Mouse (Mus musculus) embryo, embryonic 10 days (tissue): ENCODE results near the gene Defa31.
"Not testable (repeated sequence)": the region's sequence is repeated elsewhere in the genome, so short reads cannot be mapped to it uniquely, and the experiment has no call there.

ENCODE experiments used
- DNase-seq: peaks from one replicate; pipeline ENCODE4 v3.0.0-alpha.2; 2015; ENCODE audit warnings: low spot score

Gene Defa31

GRCm38 (mm10) chr8:21191314-21191713 is at the start of gene Defa31:
Defa31 (plus strand) TSS chr8:21191614.
- DNase-seq: not testable (repeated sequence)

DNA sequence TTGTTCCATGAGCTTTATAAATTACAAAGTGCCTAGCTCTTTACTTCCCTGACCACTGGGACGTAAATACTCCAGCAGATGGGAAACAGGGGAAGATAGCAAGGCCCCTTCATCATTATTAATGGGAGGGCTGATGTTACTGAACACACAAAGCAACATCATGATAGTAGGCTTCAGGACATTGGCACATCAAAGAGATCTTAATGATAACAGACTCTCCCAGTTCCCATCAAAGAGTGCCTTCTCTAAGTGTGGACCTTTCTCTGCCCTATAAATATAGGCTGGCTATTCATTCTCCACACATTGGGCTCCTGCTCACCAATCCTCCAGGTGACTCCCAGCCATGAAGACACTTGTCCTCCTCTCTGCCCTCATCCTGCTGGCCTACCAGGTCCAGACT is 29.4 kb upstream of the Defa31 start, which contains the start of gene Defa22:
Gene Defa22, plus strand, starts transcription at position 301 of the 400 bp plus-strand sequence.
- DNase-seq: not testable (repeated sequence)

GRCm38 (mm10) chr8:21201261-21201660 is 9.8 kb downstream of the Defa31 start, which contains the start of gene Gm15293:
Gm15293 (plus strand) TSS chr8:21201561.
- DNase-seq: not testable (repeated sequence)
